Mouse (Mus musculus): ENCODE data around the gene Ugt1a9.
"Not testable (repeated sequence)": the region's sequence is repeated elsewhere in the genome, so short reads cannot be mapped to it uniquely, and the experiment has no call there.

- TF ChIP-seq ZNF384 (IDR thresholded peaks at IDR 0.05; ENCODE audit: low read depth, low read length); MAX (IDR thresholded peaks at IDR 0.05; ENCODE audit: low read length); POLR2AphosphoS2 (IDR thresholded peaks at IDR 0.05; ENCODE audit: low read depth, low read length); GABPA (IDR thresholded peaks at IDR 0.05; ENCODE audit: insufficient replicate concordance, low read depth, low read length); TCF12 (IDR thresholded peaks at IDR 0.05; ENCODE audit: low read depth, low read length); UBTF (IDR thresholded peaks at IDR 0.05; ENCODE audit: low read depth, low read length); USF1 (IDR thresholded peaks at IDR 0.05; ENCODE audit: low read depth, low read length); NRF1 (IDR thresholded peaks at IDR 0.05; ENCODE audit: low read depth, low read length); JUND (conservative IDR thresholded peaks at IDR 0.05; ENCODE audit: low read depth, low read length); POLR2A (IDR thresholded peaks at IDR 0.05; ENCODE audit: low read depth, low read length): not testable (repeated sequence)
- peak in 1 of 2 experiments; percentile 53; a peak in 2 of 4 replicates for TF ChIP-seq CTCF (conservative IDR thresholded peaks at IDR 0.05 in 1 of 2, IDR thresholded peaks at IDR 0.05 in 1 of 2; ENCODE audit: low read depth in 2 of 2, low read length in 2 of 2)
Observed at GRCm38 (mm10) chr1:88121521-88121920, 50.9 kb downstream of the Ugt1a9 start.

All from CH12.LX (cell line).